Mouse (Mus musculus): Measurements from ENCODE around the gene Pprc1. TPM values are rescaled to one million over a fixed set of nuclear protein-coding genes. Genes with fewer than 3 reads are reported as not detected.

Gene Pprc1
- polyA plus RNA-seq, 1 experiment from 2014 or later, result 46.7 TPM

DNA sequence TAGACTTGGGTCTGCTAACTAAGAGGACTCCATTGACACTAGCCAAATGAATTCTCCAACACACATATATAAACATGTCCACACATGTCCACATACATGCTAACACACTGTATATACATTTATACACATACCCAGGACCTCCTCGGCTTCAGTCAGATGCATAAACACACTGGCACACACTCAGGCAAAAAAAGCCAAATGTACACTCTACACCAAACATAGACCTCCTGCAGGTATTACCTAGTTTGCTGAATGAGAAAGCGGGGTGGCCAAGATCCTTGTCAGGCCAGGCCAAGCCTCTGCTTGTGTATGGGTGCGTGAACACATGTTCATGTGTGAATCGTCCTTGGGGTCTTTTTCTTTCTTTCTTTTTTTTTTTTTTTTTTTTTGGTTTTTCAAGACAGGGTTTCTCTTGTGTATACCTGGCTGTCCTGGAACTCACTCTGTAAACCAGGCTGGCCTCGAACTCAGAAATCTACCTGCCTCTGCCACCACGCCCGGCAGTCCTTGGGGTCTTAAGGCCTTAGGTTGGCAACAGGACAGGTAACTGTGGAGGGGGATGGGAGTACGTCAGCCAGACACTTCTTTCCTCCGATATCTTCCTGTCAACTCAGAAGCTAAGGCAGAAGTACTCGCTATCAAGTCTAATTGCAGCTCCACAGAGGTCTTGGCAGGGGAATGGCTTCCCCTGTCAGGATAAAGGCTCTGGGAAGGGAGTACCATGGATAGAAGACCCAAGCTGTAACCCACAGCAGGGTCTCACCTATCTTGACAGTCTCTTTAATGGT is 14.3 kb upstream of the Pprc1 start:
- Histone ChIP-seq H3K27me3 (ENCODE audit: control insufficient read depth, insufficient read depth, low read length) (no peaks in the 10 kb centered on the region), H3K4me2 (no peak overlapping the region), H3K4me3 (ENCODE audit: low read depth, low read length) (no peak overlapping the region), H3K27ac (ENCODE audit: low read depth, low read length) (no peak overlapping the region), H3K36me3 (ENCODE audit: control insufficient read depth, insufficient read depth, low read length) (peaks cover 39% of the 10 kb centered on the region), H3K9me3 (replicated peaks; ENCODE audit: control insufficient read depth, low read length) (no peaks in the 10 kb centered on the region), H3K4me1 (ENCODE audit: control insufficient read depth, insufficient read depth, low read length) (peaks cover 3% of the 10 kb centered on the region; the same call in 1 of the 2 replicates), H3K9ac (ENCODE audit: low read depth, low read length) (no peak overlapping the region)
- 89% methylated on average over 10 of the region's 10 CpGs for WGBS (ENCODE audit: insufficient replicate concordance)
- ATAC-seq (replicated peaks; ENCODE audit: insufficient number of reproducible peaks, low FRiP score, low TSS enrichment), result no peak

- Histone ChIP-seq H3K27ac (ENCODE audit: low read depth, low read length) (0 out of 2 replicates have a peak overlapping the region, but pooled peaks have one; percentile 29), H3K9ac (ENCODE audit: low read depth, low read length) (no peak overlapping the region), H3K9me3 (replicated peaks; ENCODE audit: control insufficient read depth, low read length) (no peaks in the 10 kb centered on the region), H3K27me3 (ENCODE audit: control insufficient read depth, insufficient read depth, low read length) (no peaks in the 10 kb centered on the region), H3K36me3 (ENCODE audit: control insufficient read depth, insufficient read depth, low read length) (peaks cover 47% of the 10 kb centered on the region), H3K4me2 (no peak overlapping the region), H3K4me3 (ENCODE audit: low read depth, low read length) (no peak overlapping the region), H3K4me1 (ENCODE audit: control insufficient read depth, insufficient read depth, low read length) (no peaks in the 10 kb centered on the region)
- WGBS (ENCODE audit: insufficient replicate concordance), result 77% methylated on average over 9 of the region's 9 CpGs
- no peak; the same call in 1 of the 2 replicates for ATAC-seq (replicated peaks; ENCODE audit: insufficient number of reproducible peaks, low FRiP score, low TSS enrichment)
Measured at GRCm38 (mm10) chr19:46031689-46032432, 12.8 kb upstream of the Pprc1 start.

GRCm38 (mm10) chr19:46032731-46033510 is 11.8 kb upstream of the Pprc1 start:
- H3K9ac ChIP-seq (ENCODE audit: low read depth, low read length), result no peak overlapping the region
- no peak overlapping the region for H3K4me3 ChIP-seq (ENCODE audit: low read depth, low read length)
- H3K4me2 ChIP-seq, result no peak overlapping the region
- peaks cover 47% of the 10 kb centered on the region for H3K36me3 ChIP-seq (ENCODE audit: control insufficient read depth, insufficient read depth, low read length)
- no peaks in the 10 kb centered on the region for H3K9me3 ChIP-seq (replicated peaks; ENCODE audit: control insufficient read depth, low read length)
- no peaks in the 10 kb centered on the region for H3K27me3 ChIP-seq (ENCODE audit: control insufficient read depth, insufficient read depth, low read length)
- H3K4me1 ChIP-seq (ENCODE audit: control insufficient read depth, insufficient read depth, low read length), result peaks cover 10% of the 10 kb centered on the region
- H3K27ac ChIP-seq (ENCODE audit: low read depth, low read length), result no peak overlapping the region
- 0 out of 2 replicates have a peak, but pooled peaks have one; percentile 7 for ATAC-seq (replicated peaks; ENCODE audit: insufficient number of reproducible peaks, low FRiP score, low TSS enrichment)
- WGBS (ENCODE audit: insufficient replicate concordance), result 88% methylated on average over 26 of the region's 26 CpGs

GRCm38 (mm10) chr19:46033911-46034310 is 10.8 kb upstream of the Pprc1 start:
- Histone ChIP-seq H3K4me2 (no peak overlapping the region), H3K36me3 (ENCODE audit: control insufficient read depth, insufficient read depth, low read length) (peaks cover 47% of the 10 kb centered on the region), H3K27ac (ENCODE audit: low read depth, low read length) (no peak overlapping the region), H3K4me1 (ENCODE audit: control insufficient read depth, insufficient read depth, low read length) (peaks cover 19% of the 10 kb centered on the region), H3K4me3 (ENCODE audit: low read depth, low read length) (no peak overlapping the region), H3K27me3 (ENCODE audit: control insufficient read depth, insufficient read depth, low read length) (no peaks in the 10 kb centered on the region), H3K9ac (ENCODE audit: low read depth, low read length) (no peak overlapping the region), H3K9me3 (replicated peaks; ENCODE audit: control insufficient read depth, low read length) (no peaks in the 10 kb centered on the region)
- 96% methylated on average over 11 of the region's 11 CpGs for WGBS (ENCODE audit: insufficient replicate concordance)
- ATAC-seq (replicated peaks; ENCODE audit: insufficient number of reproducible peaks, low FRiP score, low TSS enrichment), result no peak

DNA sequence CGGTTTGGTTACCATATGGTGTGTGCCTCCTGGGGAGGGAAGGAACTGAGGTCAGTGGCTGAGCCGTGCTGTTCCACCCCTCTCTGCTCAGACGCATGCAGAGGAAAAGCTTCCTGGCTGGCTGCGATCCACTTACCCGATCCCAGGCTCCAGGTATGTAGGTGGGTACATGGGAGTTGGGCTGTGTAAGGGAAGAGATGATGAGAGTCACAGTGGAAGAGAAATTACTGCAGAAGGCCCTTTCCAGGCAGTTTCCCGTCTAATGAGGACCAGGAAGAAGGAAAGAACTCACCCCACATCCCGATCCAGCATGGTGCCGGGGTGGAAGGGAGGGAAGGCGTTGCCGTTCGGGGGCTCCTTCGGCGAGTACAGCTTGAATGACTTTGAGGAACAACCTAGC is 8.7 kb upstream of the Pprc1 start:
- Histone ChIP-seq H3K27ac (ENCODE audit: low read depth, low read length) (no peak overlapping the region), H3K9ac (ENCODE audit: low read depth, low read length) (no peak overlapping the region), H3K4me1 (ENCODE audit: control insufficient read depth, insufficient read depth, low read length) (peaks cover 32% of the 10 kb centered on the region), H3K4me3 (ENCODE audit: low read depth, low read length) (no peak overlapping the region), H3K36me3 (ENCODE audit: control insufficient read depth, insufficient read depth, low read length) (peaks cover 44% of the 10 kb centered on the region), H3K4me2 (no peak overlapping the region), H3K27me3 (ENCODE audit: control insufficient read depth, insufficient read depth, low read length) (no peaks in the 10 kb centered on the region), H3K9me3 (replicated peaks; ENCODE audit: control insufficient read depth, low read length) (no peaks in the 10 kb centered on the region)
- no peak for ATAC-seq (replicated peaks; ENCODE audit: insufficient number of reproducible peaks, low FRiP score, low TSS enrichment)
- WGBS (ENCODE audit: insufficient replicate concordance), result 87% methylated on average over 13 of the region's 13 CpGs

DNA sequence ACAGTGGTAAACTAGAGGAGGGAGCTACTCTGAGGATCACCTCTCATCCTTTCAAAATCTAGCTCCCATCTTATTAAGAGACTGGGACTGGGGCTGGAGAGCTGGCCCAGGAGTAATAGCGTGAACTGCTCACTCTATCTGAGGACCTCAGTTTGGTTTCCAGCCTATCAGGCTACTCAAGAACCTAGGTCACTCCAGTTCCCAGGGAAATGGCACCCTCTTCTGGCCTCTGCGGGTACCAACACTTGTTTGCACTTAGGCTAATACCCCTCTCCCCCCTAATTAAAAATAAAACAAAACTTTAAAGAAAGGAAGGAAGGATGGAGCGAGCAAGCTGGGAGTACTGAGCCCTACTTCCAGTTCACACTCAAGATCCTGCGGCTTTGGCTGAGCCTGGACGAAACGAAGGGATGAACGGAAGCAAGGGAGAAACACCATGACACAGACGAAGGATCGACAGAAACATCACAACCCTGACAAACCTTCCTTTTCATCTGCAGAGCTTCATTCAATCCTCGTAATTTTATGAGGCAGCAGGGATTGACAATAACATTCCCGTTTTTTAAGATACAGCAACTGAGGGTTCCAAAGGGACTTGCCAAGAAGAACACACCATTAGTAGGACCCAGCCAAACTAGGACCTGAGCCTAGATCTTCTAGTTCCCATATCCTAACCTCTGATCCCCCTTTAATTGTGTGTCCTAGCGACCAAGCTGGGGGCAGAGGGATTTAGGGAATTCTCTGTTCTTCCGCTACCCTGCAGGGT is 8.0 kb upstream of the Pprc1 start:
- Histone ChIP-seq H3K9me3 (replicated peaks; ENCODE audit: control insufficient read depth, low read length) (no peaks in the 10 kb centered on the region), H3K9ac (ENCODE audit: low read depth, low read length) (peak overlapping the region; percentile 89), H3K27ac (ENCODE audit: low read depth, low read length) (0 out of 2 replicates have a peak overlapping the region, but pooled peaks have one; percentile 96), H3K4me2 (peak overlapping the region; percentile 84), H3K4me1 (ENCODE audit: control insufficient read depth, insufficient read depth, low read length) (peaks cover 39% of the 10 kb centered on the region), H3K27me3 (ENCODE audit: control insufficient read depth, insufficient read depth, low read length) (no peaks in the 10 kb centered on the region), H3K4me3 (ENCODE audit: low read depth, low read length) (peak overlapping the region; percentile 79), H3K36me3 (ENCODE audit: control insufficient read depth, insufficient read depth, low read length) (peaks cover 42% of the 10 kb centered on the region)
- WGBS (ENCODE audit: insufficient replicate concordance), result 65% methylated on average over 13 of the region's 13 CpGs
- no peak for ATAC-seq (replicated peaks; ENCODE audit: insufficient number of reproducible peaks, low FRiP score, low TSS enrichment)

DNA sequence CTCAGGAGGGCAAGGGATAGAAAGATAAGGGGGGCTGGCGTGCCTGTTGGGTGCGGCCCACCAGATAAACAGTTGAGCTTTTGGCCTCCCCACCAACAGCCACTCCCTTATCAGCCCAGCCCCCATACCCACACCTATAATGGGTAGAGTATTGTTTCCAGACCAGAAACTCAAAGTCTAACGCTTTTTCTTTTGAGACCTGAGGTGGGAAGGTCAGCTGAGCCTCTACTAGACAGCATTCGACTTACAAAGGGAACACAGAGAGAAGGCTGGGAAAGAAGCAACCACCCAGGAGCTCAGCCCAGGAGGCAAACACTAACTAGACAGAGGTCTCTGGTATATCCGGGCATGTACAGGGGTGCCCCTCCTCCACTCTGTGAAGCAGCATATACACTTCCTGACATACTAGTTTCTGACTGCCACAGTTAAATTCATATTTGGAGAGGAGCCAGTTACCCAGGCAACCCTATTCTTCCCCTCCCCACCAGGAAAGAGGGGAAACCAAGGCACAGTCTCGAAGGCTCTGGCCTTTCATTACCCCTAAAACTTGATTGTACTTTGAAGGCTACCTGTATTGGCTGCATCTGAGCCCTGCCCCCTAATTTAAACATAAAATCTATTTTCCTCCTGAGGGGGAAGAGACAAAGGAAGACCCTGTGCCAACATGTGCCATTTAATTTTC is 7.3 kb upstream of the Pprc1 start:
- Histone ChIP-seq H3K4me2 (peak overlapping the region; percentile 84), H3K9ac (ENCODE audit: low read depth, low read length) (peak overlapping the region; percentile 89), H3K36me3 (ENCODE audit: control insufficient read depth, insufficient read depth, low read length) (peaks cover 37% of the 10 kb centered on the region), H3K9me3 (replicated peaks; ENCODE audit: control insufficient read depth, low read length) (no peaks in the 10 kb centered on the region), H3K4me3 (ENCODE audit: low read depth, low read length) (peak overlapping the region; percentile 79), H3K4me1 (ENCODE audit: control insufficient read depth, insufficient read depth, low read length) (peaks cover 46% of the 10 kb centered on the region), H3K27me3 (ENCODE audit: control insufficient read depth, insufficient read depth, low read length) (no peaks in the 10 kb centered on the region), H3K27ac (ENCODE audit: low read depth, low read length) (peak overlapping the region; percentile 96)
- ATAC-seq (replicated peaks; ENCODE audit: insufficient number of reproducible peaks, low FRiP score, low TSS enrichment), result peak; percentile 33; the same call in 1 of the 2 replicates
- 14% methylated on average over 6 of the region's 6 CpGs for WGBS (ENCODE audit: insufficient replicate concordance)

Measured in heart, embryonic 11.5 days (tissue).